Mouse (Mus musculus): ENCODE data around the gene Ep300. TPM values are rescaled to one million over a fixed set of nuclear protein-coding genes. Genes with fewer than 3 reads are reported as not detected.
A peak's percentile ranks its signal among the peaks of the same experiment; 100 is the strongest.
"Not testable (repeated sequence)": the region's sequence is repeated elsewhere in the genome, so short reads cannot be mapped to it uniquely, and the experiment has no call there.

Gene Ep300
- polyA plus RNA-seq, 1 experiment from 2014 or later, result 19.8 TPM

- H3K36me3 ChIP-seq (replicated peaks), result no peaks in the 10 kb centered on the region
- peaks cover 26% of the 10 kb centered on the region for H3K4me1 ChIP-seq
- WGBS, result under 1% methylated on average over 95 of the region's 107 CpGs
- H3K4me3 ChIP-seq, result peak overlapping the region; percentile 69
- peaks cover 62% of the 10 kb centered on the region for H3K27me3 ChIP-seq (ENCODE audit: poor library complexity, severe bottlenecking)
- peak overlapping the region; percentile 84 for H3K27ac ChIP-seq
- DNase-seq (ENCODE audit: extremely low spot score, low spot score), result peak; percentile 82
- H3K9me3 ChIP-seq, result no peaks in the 10 kb centered on the region
These were observed 109.1 kb downstream of the Ep300 start for GRCm38 (mm10) chr15:81693967-81694881.

- Histone ChIP-seq H3K27ac (peak overlapping the region; percentile 84), H3K9me3 (no peaks in the 10 kb centered on the region), H3K4me1 (peaks cover 26% of the 10 kb centered on the region), H3K27me3 (ENCODE audit: poor library complexity, severe bottlenecking) (peaks cover 62% of the 10 kb centered on the region), H3K36me3 (replicated peaks) (no peaks in the 10 kb centered on the region), H3K4me3 (peak overlapping the region; percentile 69)
- DNase-seq (ENCODE audit: extremely low spot score, low spot score), result no peak
- 24% methylated on average over 19 of the region's 19 CpGs for WGBS
These were observed 109.7 kb downstream of the Ep300 start for GRCm38 (mm10) chr15:81694891-81695290.

GRCm38 (mm10) chr15:81697175-81697574, 112.0 kb downstream of the Ep300 start, which contains the start of gene Chadl:
Gene Chadl (minus strand): TSS chr15:81697287.
- no peaks in the 10 kb centered on the region for H3K9me3 ChIP-seq
- peaks cover 3% of the 10 kb centered on the region for H3K36me3 ChIP-seq (replicated peaks)
- no peak within 1 kb of the TSS for H3K4me3 ChIP-seq
- 58% methylated on average over 7 of the region's 7 CpGs for WGBS
- peaks cover 53% of the 10 kb centered on the region for H3K27me3 ChIP-seq (ENCODE audit: poor library complexity, severe bottlenecking)
- peaks cover 26% of the 10 kb centered on the region for H3K4me1 ChIP-seq
- DNase-seq (ENCODE audit: extremely low spot score, low spot score), result no peak
- H3K27ac ChIP-seq, result no peak within 1 kb of the TSS

- 56% methylated on average over 3 of the region's 3 CpGs for WGBS
- Histone ChIP-seq H3K27me3 (ENCODE audit: poor library complexity, severe bottlenecking) (peaks cover 46% of the 10 kb centered on the region), H3K4me3 (no peak overlapping the region), H3K36me3 (replicated peaks) (peaks cover 10% of the 10 kb centered on the region), H3K9me3 (no peaks in the 10 kb centered on the region), H3K4me1 (peaks cover 26% of the 10 kb centered on the region), H3K27ac (no peak overlapping the region)
- no peak for DNase-seq (ENCODE audit: extremely low spot score, low spot score)
These were observed 112.7 kb downstream of the Ep300 start for GRCm38 (mm10) chr15:81697847-81698246.

GRCm38 (mm10) chr15:81698532-81698931, 113.4 kb downstream of the Ep300 start:
- Histone ChIP-seq H3K27me3 (ENCODE audit: poor library complexity, severe bottlenecking) (peaks cover 39% of the 10 kb centered on the region), H3K9me3 (no peaks in the 10 kb centered on the region), H3K4me1 (peaks cover 19% of the 10 kb centered on the region), H3K36me3 (replicated peaks) (peaks cover 17% of the 10 kb centered on the region), H3K4me3 (no peak overlapping the region), H3K27ac (no peak overlapping the region)
- WGBS, result 74% methylated on average over 2 of the region's 2 CpGs
- DNase-seq (ENCODE audit: extremely low spot score, low spot score), result no peak

GRCm38 (mm10) chr15:81700161-81700560, 115.0 kb downstream of the Ep300 start:
- Histone ChIP-seq H3K27ac (no peak overlapping the region), H3K4me3 (no peak overlapping the region), H3K36me3 (replicated peaks) (peaks cover 33% of the 10 kb centered on the region), H3K9me3 (no peaks in the 10 kb centered on the region), H3K4me1 (0 out of 2 replicates have a peak, but pooled peaks cover 4% of the 10 kb centered on the region), H3K27me3 (ENCODE audit: poor library complexity, severe bottlenecking) (peaks cover 23% of the 10 kb centered on the region)
- DNase-seq (ENCODE audit: extremely low spot score, low spot score), result no peak
- WGBS, result 67% methylated on average over 2 of the region's 2 CpGs

- no peaks in the 10 kb centered on the region for H3K9me3 ChIP-seq
- H3K27me3 ChIP-seq (ENCODE audit: poor library complexity, severe bottlenecking), result peaks cover 18% of the 10 kb centered on the region
- WGBS, result 86% methylated on average over 8 of the region's 8 CpGs
- no peak for DNase-seq (ENCODE audit: extremely low spot score, low spot score)
- peaks cover 38% of the 10 kb centered on the region for H3K36me3 ChIP-seq (replicated peaks)
- no peak overlapping the region for H3K4me3 ChIP-seq
- H3K4me1 ChIP-seq, result 0 out of 2 replicates have a peak, but pooled peaks cover 4% of the 10 kb centered on the region
- no peak overlapping the region for H3K27ac ChIP-seq
These were observed 115.5 kb downstream of the Ep300 start for GRCm38 (mm10) chr15:81700601-81701000.

GRCm38 (mm10) chr15:81701350-81701749, 116.2 kb downstream of the Ep300 start:
- H3K27me3 ChIP-seq (ENCODE audit: poor library complexity, severe bottlenecking), result peaks cover 11% of the 10 kb centered on the region
- WGBS, result 79% methylated on average over 4 of the region's 4 CpGs
- H3K4me1 ChIP-seq, result not testable (repeated sequence)

More at GRCm38 (mm10) chr15:81701350-81701749, 116.2 kb downstream of the Ep300 start:
- H3K36me3 ChIP-seq (replicated peaks), result peaks cover 45% of the 10 kb centered on the region
- not testable (repeated sequence) for H3K4me3 ChIP-seq; H3K9me3 ChIP-seq; DNase-seq (ENCODE audit: extremely low spot score, low spot score); H3K27ac ChIP-seq

Small RNA genes lying within 50 kb of the gene (microRNA-seq; reads per million reads assigned to microRNA genes)
- not detected for gene Gm23880

Other genes with a start within 250 kb of the Ep300 start
- 82.5 and 83.3 TPM in 2 replicates for gene Slc25a17, start 224.5 kb upstream of the Ep300 start, polyA plus RNA-seq (2016; fragmentation: Nextera tagmentation; extraction: Ambion mirVana)
- 210 and 228 TPM in 2 replicates for gene St13, start 185.3 kb upstream of the Ep300 start, polyA plus RNA-seq (2016; fragmentation: Nextera tagmentation; extraction: Ambion mirVana)
- gene Xpnpep3, start 185.2 kb upstream of the Ep300 start, polyA plus RNA-seq (2016; fragmentation: Nextera tagmentation; extraction: Ambion mirVana), result 14.5 and 15.0 TPM in 2 replicates
- gene Dnajb7, start 177.1 kb upstream of the Ep300 start, polyA plus RNA-seq (2016; fragmentation: Nextera tagmentation; extraction: Ambion mirVana), result 2.5 TPM in 2 replicates
- gene Rbx1, start 119.1 kb upstream of the Ep300 start, polyA plus RNA-seq (2016; fragmentation: Nextera tagmentation; extraction: Ambion mirVana), result 612 and 631 TPM in 2 replicates
- 51.4 and 53.1 TPM in 2 replicates for gene L3mbtl2, start 78.5 kb downstream of the Ep300 start, polyA plus RNA-seq (2016; fragmentation: Nextera tagmentation; extraction: Ambion mirVana)
- gene Chadl, start 111.9 kb downstream of the Ep300 start, polyA plus RNA-seq (2016; fragmentation: Nextera tagmentation; extraction: Ambion mirVana), result 2.3 and 2.4 TPM in 2 replicates
- gene Zc3h7b, start 159.7 kb downstream of the Ep300 start, polyA plus RNA-seq (2016; fragmentation: Nextera tagmentation; extraction: Ambion mirVana), result 43.4 and 44.3 TPM in 2 replicates
- 196 and 198 TPM in 2 replicates for gene Rangap1, start 160.2 kb downstream of the Ep300 start, polyA plus RNA-seq (2016; fragmentation: Nextera tagmentation; extraction: Ambion mirVana)
- 13.5 and 13.7 TPM in 2 replicates for gene Tef, start 217.1 kb downstream of the Ep300 start, polyA plus RNA-seq (2016; fragmentation: Nextera tagmentation; extraction: Ambion mirVana)

Data from forebrain, embryonic 10.5 days (tissue).